Mouse (Mus musculus): ENCODE results near the gene Deaf1. TPM values are rescaled to one million over a fixed set of nuclear protein-coding genes. Genes with fewer than 3 reads are reported as not detected.

Deaf1 gene
- polyA plus RNA-seq, 1 experiment from 2014 or later = 85.9 TPM

DNA sequence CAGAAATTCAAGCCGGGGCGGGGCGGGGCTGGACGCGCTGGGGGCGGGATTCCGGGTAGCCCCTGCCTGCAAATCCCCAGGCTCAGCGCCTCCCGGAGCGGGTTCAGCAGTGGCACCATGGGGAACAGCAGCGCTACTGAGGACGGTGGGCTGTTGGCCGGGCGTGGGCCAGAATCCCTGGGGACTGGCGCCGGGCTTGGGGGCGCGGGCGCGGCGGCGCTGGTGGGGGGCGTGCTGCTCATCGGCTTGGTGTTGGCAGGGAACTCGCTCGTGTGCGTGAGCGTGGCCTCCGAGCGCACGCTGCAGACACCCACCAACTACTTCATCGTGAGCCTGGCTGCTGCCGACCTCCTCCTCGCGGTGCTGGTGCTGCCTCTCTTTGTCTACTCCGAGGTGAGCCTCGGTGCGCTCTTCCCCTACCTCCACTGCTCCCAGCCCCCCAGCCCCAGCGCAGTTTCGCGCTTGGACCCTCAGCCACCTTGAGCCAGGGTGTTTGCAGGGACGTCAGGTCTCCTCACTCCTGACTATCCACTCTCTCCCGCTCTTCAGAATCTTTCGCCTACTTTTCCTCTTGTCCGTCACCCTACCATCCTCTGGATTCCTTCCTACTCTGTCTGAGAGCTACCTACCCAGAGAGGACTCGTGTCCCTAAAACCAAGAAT is 35.4 kb downstream of the Deaf1 start, which contains the start of gene Drd4:
TSS of gene Drd4 (plus strand) at position 86 of the 662 bp plus-strand sequence.
- ATAC-seq (ENCODE audit: low FRiP score, low read depth) = peak; percentile 80; the same call in 1 of the 2 replicates
- Histone ChIP-seq H3K27ac (replicated peaks) (no peak within 1 kb of the TSS), H3K36me3 (peaks cover 3% of the 10 kb centered on the region; the same call in 1 of the 2 replicates), H3K4me2 (replicated peaks) (peak within 1 kb of the TSS; percentile 91), H3K4me3 (peak within 1 kb of the TSS; percentile 49), H3K9ac (replicated peaks) (peak within 1 kb of the TSS; percentile 59), H3K27me3 (peaks cover 68% of the 10 kb centered on the region), H3K9me3 (no peaks in the 10 kb centered on the region), H3K4me1 (peaks cover 30% of the 10 kb centered on the region)
- 1% methylated on average over 46 of the region's 46 CpGs for WGBS

DNA sequence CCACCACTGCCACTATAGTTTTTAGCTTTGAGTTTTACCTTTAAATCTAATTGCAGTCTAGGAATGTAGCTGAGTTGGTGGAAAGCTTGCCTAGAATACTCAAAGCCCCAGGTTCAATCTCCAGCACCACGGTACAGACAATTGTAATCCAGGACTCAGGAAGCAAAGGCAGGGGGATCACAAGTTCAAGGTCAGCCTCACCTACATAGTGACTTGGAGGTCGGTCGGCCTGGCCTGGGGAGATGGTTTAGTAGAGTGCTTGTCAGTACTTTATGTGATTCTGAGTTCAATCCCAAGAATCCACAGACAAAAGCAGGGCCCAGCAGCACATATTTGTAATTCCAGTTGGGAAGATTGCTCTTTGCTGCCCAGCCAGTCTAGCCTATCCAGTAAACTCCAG is 39.4 kb downstream of the Deaf1 start:
- no peak overlapping the region for H3K4me3 ChIP-seq
- WGBS = 85% methylated on average over 3 of the region's 3 CpGs
- H3K36me3 ChIP-seq = no peaks in the 10 kb centered on the region
- peaks cover 13% of the 10 kb centered on the region; the same call in 1 of the 2 replicates for H3K4me1 ChIP-seq
- H3K9me3 ChIP-seq = no peaks in the 10 kb centered on the region
- H3K4me2 ChIP-seq (replicated peaks) = no peak overlapping the region
- no peak overlapping the region for H3K27ac ChIP-seq (replicated peaks)
- no peak for ATAC-seq (ENCODE audit: low FRiP score, low read depth)
- no peak overlapping the region for H3K9ac ChIP-seq (replicated peaks)
- peaks cover 32% of the 10 kb centered on the region for H3K27me3 ChIP-seq

DNA sequence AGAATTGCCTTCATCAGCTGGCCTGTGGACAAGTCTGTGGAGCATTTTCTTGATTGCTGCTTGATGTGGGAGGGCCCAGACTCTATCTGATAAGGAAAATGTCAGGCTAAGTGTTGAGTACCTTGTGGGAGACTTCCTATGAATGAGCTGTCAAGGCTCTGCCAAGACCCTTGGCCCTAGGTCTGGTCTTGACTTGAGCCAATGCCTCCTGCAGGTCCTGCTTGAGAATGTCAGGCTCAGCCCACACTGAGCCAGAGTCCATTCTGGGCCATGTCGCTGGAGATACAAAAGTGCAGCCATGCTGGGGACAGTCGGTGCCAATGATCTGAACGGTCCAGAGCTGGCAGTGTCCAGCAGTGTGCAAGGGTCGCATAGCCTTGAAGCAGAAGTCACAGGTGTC is 44.7 kb downstream of the Deaf1 start:
- H3K36me3 ChIP-seq = no peaks in the 10 kb centered on the region
- H3K27ac ChIP-seq (replicated peaks) = no peak overlapping the region
- WGBS = 88% methylated on average over 4 of the region's 4 CpGs

DNA sequence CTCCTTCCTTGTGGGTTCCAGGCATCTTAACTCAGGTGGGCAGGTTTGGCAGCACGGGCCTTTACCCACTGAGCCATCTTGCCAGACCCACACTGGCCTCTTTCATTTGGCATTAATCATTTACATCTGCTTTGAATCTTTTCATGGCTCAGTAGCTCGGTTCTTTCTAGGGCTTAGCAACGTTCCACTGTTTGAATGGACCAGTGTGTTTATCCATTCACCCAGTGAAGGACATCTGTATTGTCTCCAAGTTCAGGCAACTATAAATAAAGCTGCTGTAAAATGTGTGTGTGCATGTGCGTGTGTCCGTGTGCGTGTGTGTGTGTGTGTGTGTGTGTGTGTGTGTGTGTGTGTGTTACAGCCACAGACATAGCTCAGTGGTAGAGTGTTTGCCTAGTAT is 46.0 kb downstream of the Deaf1 start:
- Histone ChIP-seq H3K9ac (replicated peaks) (no peak overlapping the region), H3K27ac (replicated peaks) (no peak overlapping the region), H3K36me3 (no peaks in the 10 kb centered on the region), H3K4me3 (no peak overlapping the region), H3K4me1 (peaks cover 17% of the 10 kb centered on the region), H3K4me2 (replicated peaks) (no peak overlapping the region), H3K9me3 (no peaks in the 10 kb centered on the region), H3K27me3 (peaks cover 34% of the 10 kb centered on the region)
- 45% methylated on average over 6 of the region's 6 CpGs for WGBS
- ATAC-seq (ENCODE audit: low FRiP score, low read depth) = 0 out of 2 replicates have a peak, but pooled peaks have one; percentile 12

More for the DNA sequence above, 44.7 kb downstream of the Deaf1 start:
- ATAC-seq (ENCODE audit: low FRiP score, low read depth) = no peak
- H3K9me3 ChIP-seq = no peaks in the 10 kb centered on the region
- peaks cover 27% of the 10 kb centered on the region for H3K27me3 ChIP-seq
- H3K4me2 ChIP-seq (replicated peaks) = no peak overlapping the region
- H3K4me3 ChIP-seq = no peak overlapping the region
- H3K9ac ChIP-seq (replicated peaks) = no peak overlapping the region
- H3K4me1 ChIP-seq = peaks cover 17% of the 10 kb centered on the region

DNA sequence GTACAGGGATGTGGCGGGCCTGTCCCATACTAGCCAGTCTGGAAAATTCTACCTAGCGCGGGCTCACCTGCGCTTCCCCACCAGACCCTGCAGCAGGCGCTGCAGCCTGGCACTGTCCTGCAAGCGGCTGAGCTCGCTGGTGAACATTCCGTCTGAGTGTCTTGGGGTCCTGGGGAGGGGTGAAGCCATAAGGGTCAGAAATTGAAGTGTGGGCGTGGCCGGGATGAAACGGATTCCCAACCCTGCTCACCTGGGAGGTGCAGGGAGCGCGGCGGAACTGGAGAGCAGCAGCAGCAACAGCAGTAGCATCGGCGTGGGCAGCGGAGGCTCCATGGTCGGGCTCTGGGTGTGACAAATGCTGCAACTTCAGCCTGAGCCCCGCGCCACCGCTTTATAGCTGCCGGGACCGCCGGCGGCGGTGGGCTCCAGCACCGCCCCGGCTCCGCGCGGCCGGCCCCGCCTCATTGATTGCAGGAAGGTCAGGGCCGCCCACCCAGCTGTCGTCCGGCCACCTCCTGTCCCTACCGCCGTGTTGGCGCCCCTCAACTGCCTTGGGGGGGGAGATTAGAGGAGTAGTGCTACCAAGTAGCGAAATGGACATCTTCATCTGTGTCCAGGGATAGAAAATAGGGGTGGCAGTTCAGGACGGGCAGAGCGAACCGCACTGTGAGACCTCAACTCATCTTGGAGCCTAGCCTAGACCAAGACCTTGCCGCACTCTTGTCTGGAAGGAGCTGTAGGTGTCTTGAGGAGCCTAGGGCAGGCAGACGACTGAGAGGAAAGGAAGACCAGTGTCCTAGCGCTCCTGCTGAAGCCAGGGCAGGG is 48.5 kb downstream of the Deaf1 start, which contains the start of gene Sct:
TSS of gene Sct (minus strand) at position 368 of the 825 bp plus-strand sequence.
- peaks cover 34% of the 10 kb centered on the region for H3K27me3 ChIP-seq
- ATAC-seq (ENCODE audit: low FRiP score, low read depth) = peak; percentile 74
- H3K27ac ChIP-seq (replicated peaks) = no peak within 1 kb of the TSS
- peak within 1 kb of the TSS; percentile 51 for H3K9ac ChIP-seq (replicated peaks)
- H3K9me3 ChIP-seq = no peaks in the 10 kb centered on the region
- H3K4me1 ChIP-seq = peaks cover 17% of the 10 kb centered on the region
- peak within 1 kb of the TSS; percentile 88 for H3K4me2 ChIP-seq (replicated peaks)
- H3K36me3 ChIP-seq = no peaks in the 10 kb centered on the region
- 1% methylated on average over 45 of the region's 46 CpGs for WGBS
- H3K4me3 ChIP-seq = peak within 1 kb of the TSS; percentile 44

DNA sequence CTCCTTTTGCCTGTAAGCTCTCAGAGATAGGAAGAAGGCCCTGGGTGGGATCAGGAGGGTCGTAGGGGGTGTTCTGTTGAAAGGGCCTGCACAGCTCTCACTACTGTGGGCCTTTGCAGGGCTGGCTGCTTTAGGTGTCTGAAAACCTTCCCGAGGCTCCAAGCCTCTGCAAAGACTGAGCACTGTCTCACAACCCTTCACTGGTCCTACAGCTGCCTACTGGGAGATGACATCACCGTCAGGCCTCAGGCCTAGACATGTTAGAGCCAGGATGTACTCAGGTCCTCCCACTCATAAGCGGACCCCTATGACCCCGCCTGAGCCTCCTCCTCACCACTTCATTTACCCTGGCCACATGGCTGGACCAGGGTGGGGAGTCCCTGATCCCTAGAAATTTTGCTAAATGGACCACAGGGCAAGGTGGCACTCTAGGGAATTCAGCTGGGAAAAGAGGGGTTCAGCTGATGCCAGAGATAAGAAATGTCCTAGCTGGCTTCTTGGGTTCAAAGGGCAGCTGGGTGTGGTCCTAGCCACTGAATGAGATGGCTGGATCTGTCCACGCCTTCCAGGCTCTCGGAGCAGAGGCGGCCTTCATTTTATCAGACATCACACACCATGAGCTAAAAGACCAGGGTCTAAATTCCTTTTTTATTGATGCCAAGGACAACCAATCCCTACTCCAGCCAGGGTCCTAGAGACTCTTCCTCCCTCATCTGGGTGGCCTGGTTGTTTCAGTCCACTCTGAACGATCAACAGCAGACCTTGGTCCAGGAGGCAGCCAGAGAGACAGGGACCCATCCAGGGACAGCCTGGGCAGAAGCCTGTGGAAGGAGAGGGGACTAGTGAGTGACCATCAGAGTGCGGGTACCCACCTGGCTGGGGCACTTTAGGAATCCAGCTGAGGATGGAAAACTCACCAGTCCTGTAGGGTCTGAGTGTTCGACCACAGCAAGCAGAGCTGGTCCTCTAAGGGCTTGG is 49.5 kb downstream of the Deaf1 start:
- H3K27ac ChIP-seq (replicated peaks) = no peak overlapping the region
- no peak for ATAC-seq (ENCODE audit: low FRiP score, low read depth)
- peak overlapping the region; percentile 88 for H3K4me2 ChIP-seq (replicated peaks)
- no peaks in the 10 kb centered on the region for H3K9me3 ChIP-seq
- no peak overlapping the region for H3K9ac ChIP-seq (replicated peaks)
- H3K4me1 ChIP-seq = peaks cover 17% of the 10 kb centered on the region
- 84% methylated on average over 11 of the region's 11 CpGs for WGBS
- H3K36me3 ChIP-seq = no peaks in the 10 kb centered on the region
- peaks cover 34% of the 10 kb centered on the region for H3K27me3 ChIP-seq
- no peak overlapping the region for H3K4me3 ChIP-seq

DNA sequence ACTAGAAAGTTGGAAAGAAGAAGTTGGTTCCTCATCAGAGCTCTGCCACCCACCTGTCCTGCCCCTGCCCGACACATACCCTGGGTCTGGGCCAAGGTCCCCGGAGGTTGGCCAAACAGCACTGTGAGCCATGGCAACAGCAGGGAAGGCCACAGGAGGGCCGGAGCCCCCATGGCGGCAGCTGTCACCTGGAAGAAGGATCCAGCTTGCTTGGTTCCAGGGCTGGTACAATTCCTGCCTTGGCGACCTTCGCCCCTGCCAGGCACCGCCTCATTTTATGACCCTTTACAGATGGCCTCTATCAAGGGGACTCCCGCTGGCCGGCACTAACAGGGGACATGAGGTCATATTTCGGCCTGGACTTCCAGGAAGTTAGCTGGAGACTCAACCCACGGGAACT is 50.9 kb downstream of the Deaf1 start, which contains the start of gene Cdhr5:
TSS of gene Cdhr5 (minus strand) at position 241 of the 400 bp plus-strand sequence.
- no peaks in the 10 kb centered on the region for H3K36me3 ChIP-seq
- H3K27me3 ChIP-seq = peaks cover 34% of the 10 kb centered on the region
- no peak within 1 kb of the TSS for H3K27ac ChIP-seq (replicated peaks)
- H3K9ac ChIP-seq (replicated peaks) = no peak within 1 kb of the TSS
- H3K4me1 ChIP-seq = peaks cover 16% of the 10 kb centered on the region
- 85% methylated on average over 11 of the region's 11 CpGs for WGBS
- no peak within 1 kb of the TSS for H3K4me3 ChIP-seq
- no peak within 1 kb of the TSS for H3K4me2 ChIP-seq (replicated peaks)
- no peaks in the 10 kb centered on the region for H3K9me3 ChIP-seq
- no peak for ATAC-seq (ENCODE audit: low FRiP score, low read depth)

DNA sequence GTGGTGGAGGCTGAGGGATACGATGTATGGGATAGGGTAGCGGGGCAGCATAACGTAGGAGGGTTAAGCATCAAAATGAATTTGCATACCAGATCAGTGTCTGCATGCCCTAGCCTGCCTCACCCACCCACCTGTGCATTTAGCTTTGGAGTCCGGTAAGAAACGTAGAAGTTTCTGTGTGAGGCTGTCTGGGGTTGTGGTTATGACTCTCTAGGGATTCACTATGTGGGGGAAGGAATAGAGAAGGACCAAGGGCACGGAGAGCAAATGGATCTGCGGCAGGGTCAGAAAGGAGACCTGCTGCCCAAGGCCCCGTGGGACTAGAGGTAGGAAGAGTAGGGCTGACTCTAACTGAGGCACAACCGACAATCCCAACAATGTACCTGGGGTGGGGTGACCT is 52.1 kb downstream of the Deaf1 start:
- no peak overlapping the region for H3K4me2 ChIP-seq (replicated peaks)
- 82% methylated on average over 9 of the region's 9 CpGs for WGBS
- peaks cover 12% of the 10 kb centered on the region for H3K4me1 ChIP-seq
- peaks cover 27% of the 10 kb centered on the region for H3K27me3 ChIP-seq
- no peak for ATAC-seq (ENCODE audit: low FRiP score, low read depth)
- H3K4me3 ChIP-seq = no peak overlapping the region
- no peak overlapping the region for H3K27ac ChIP-seq (replicated peaks)
- H3K9me3 ChIP-seq = no peaks in the 10 kb centered on the region
- H3K9ac ChIP-seq (replicated peaks) = no peak overlapping the region
- H3K36me3 ChIP-seq = no peaks in the 10 kb centered on the region

DNA sequence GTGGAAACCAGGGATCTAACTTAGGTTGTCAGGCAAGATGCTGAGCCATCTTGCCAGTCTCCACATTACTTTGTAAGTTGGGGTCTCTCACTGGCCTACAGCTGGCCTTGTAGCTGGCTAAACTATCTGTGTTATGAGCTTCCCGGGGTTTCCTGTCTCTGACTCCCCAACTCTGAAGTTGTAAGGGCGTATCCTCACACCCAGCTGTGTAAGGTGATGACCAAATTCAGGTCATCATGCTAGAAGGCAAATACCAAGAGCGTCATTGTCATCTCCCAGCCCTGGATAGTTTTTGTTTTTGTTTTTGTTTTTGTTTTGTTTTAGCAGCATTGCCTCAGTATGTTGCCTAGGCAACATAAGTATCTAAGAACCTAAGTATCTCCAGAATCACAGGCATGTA is 56.9 kb downstream of the Deaf1 start:
- Histone ChIP-seq H3K36me3 (no peaks in the 10 kb centered on the region), H3K27ac (replicated peaks) (no peak overlapping the region), H3K4me3 (no peak overlapping the region), H3K9me3 (no peaks in the 10 kb centered on the region), H3K27me3 (no peaks in the 10 kb centered on the region), H3K4me2 (replicated peaks) (no peak overlapping the region), H3K4me1 (peaks cover 5% of the 10 kb centered on the region; the same call in 1 of the 2 replicates), H3K9ac (replicated peaks) (no peak overlapping the region)
- no peak for ATAC-seq (ENCODE audit: low FRiP score, low read depth)
- WGBS = 89% methylated on average over 3 of the region's 3 CpGs

DNA sequence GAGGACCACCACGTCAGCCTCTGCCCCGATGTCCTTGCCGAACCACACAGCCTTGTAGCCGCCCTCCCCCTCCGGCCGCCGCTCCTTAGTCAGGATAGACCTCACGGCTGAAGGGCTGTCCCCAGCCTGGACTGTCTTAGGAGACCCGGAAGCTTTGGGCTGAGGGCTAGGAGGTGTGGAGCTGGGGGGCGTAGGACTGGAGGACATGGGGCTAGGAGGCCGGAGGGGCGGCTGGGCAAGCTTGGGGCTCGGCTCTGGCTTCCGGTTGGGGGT is 58.3 kb downstream of the Deaf1 start:
- H3K27ac ChIP-seq (replicated peaks) = no peak overlapping the region
- peaks cover 9% of the 10 kb centered on the region; the same call in 1 of the 2 replicates for H3K4me1 ChIP-seq
- 0 out of 2 replicates have a peak, but pooled peaks cover 3% of the 10 kb centered on the region for H3K27me3 ChIP-seq
- H3K9ac ChIP-seq (replicated peaks) = no peak overlapping the region
- no peak overlapping the region for H3K4me3 ChIP-seq
- H3K4me2 ChIP-seq (replicated peaks) = no peak overlapping the region
- H3K36me3 ChIP-seq = peaks cover 5% of the 10 kb centered on the region
- ATAC-seq (ENCODE audit: low FRiP score, low read depth) = no peak
- WGBS = 86% methylated on average over 14 of the region's 14 CpGs
- no peaks in the 10 kb centered on the region for H3K9me3 ChIP-seq

DNA sequence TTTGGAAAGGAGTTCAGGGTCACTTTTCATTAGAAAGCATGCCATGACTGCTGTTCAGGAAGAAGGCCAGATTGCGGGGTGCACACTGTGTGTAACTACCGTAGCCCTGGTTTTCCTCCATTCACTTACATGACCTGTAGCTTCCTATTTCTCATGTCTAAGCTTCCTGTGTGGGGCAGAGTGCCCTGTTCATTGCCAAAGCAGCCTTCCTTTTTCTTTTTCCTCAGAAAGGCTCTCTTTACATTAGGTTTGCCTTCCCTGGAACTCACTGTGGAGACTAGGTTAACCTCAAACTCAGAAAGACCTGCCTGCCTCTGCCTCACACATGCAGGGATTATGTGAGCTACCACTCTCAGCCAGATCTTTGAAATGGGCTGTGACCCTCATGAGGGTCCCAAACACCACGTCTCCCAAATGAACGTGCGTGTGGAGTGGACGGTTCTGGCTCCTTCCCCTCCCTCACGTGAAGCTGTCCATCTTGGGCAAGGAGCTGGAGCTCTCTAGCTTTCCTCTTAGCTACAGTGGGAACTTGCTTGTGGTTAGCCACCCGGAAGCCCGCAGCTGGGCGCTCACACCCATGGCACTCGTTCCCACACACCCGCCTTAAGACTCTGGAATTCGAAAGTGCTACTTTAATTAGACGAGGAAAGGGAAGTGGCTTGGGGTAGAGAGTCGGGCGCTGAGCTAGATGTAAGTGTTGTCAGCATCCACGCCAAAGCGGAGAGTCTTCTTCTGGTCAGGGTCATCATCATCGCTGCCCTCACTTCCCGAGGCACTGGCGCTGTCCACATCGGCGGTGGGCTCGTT is 58.8 kb downstream of the Deaf1 start:
- 84% methylated on average over 24 of the region's 24 CpGs for WGBS
- Histone ChIP-seq H3K36me3 (peaks cover 10% of the 10 kb centered on the region), H3K27ac (replicated peaks) (no peak overlapping the region), H3K9ac (replicated peaks) (no peak overlapping the region), H3K27me3 (0 out of 2 replicates have a peak, but pooled peaks cover 3% of the 10 kb centered on the region), H3K9me3 (no peaks in the 10 kb centered on the region), H3K4me2 (replicated peaks) (no peak overlapping the region), H3K4me3 (no peak overlapping the region), H3K4me1 (peaks cover 9% of the 10 kb centered on the region; the same call in 1 of the 2 replicates)
- ATAC-seq (ENCODE audit: low FRiP score, low read depth) = no peak
